Mouse (Mus musculus): ENCODE measurements at regions not wholly inside any gene's neighbourhood (a gene's known extent, or its start where the extent isn't known, plus 50 kb on each side); places are given as distances from the start of the nearest gene placed in this dataset.

GRCm38 (mm10) chr4:142353526-142353925 lies 114.3 kb upstream of the Kazn start:
- DNase-seq = no peak

- DNase-seq = no peak
Observed at GRCm38 (mm10) chr4:142351831-142352230, 112.6 kb upstream of the Kazn start.

- DNase-seq = no peak
Observed at GRCm38 (mm10) chr4:142350986-142351385, 111.8 kb upstream of the Kazn start.

GRCm38 (mm10) chr4:142348910-142349309 lies 109.7 kb upstream of the Kazn start:
- no peak for DNase-seq

- DNase-seq = no peak
Observed at GRCm38 (mm10) chr4:142342482-142343206, 103.4 kb upstream of the Kazn start.

GRCm38 (mm10) chr4:142341305-142341704 lies 102.1 kb upstream of the Kazn start:
- DNase-seq = peak; percentile 26

GRCm38 (mm10) chr4:142340057-142340456 lies 100.9 kb upstream of the Kazn start:
- no peak for DNase-seq

GRCm38 (mm10) chr4:142337701-142338100 lies 98.5 kb upstream of the Kazn start:
- peak; percentile 25 for DNase-seq

- peak; percentile 36 for DNase-seq
Observed at GRCm38 (mm10) chr4:142336943-142337342, 97.7 kb upstream of the Kazn start.

GRCm38 (mm10) chr4:142334084-142334483 lies 94.9 kb upstream of the Kazn start:
- no peak for DNase-seq

- no peak for DNase-seq
Observed at GRCm38 (mm10) chr4:142330599-142330998, 91.4 kb upstream of the Kazn start.

- DNase-seq = no peak
Observed at GRCm38 (mm10) chr4:142329600-142329999, 90.4 kb upstream of the Kazn start.

GRCm38 (mm10) chr4:142326511-142326910 lies 87.3 kb upstream of the Kazn start:
- DNase-seq = no peak

GRCm38 (mm10) chr4:142321209-142321863 lies 82.1 kb upstream of the Kazn start:
- DNase-seq = no peak

GRCm38 (mm10) chr4:142310282-142310681 lies 71.1 kb upstream of the Kazn start:
- DNase-seq = no peak

GRCm38 (mm10) chr4:142308271-142308670 lies 69.1 kb upstream of the Kazn start:
- no peak for DNase-seq

- DNase-seq = no peak
Observed at GRCm38 (mm10) chr4:142307321-142307720, 68.1 kb upstream of the Kazn start.

- no peak for DNase-seq
Observed at GRCm38 (mm10) chr4:142306076-142306475, 66.9 kb upstream of the Kazn start.

- peak; percentile 28 for DNase-seq
Observed at GRCm38 (mm10) chr4:142303374-142304020, 64.3 kb upstream of the Kazn start.

GRCm38 (mm10) chr4:142302724-142303120 lies 63.5 kb upstream of the Kazn start:
- no peak for DNase-seq

- DNase-seq = peak; percentile 42
Observed at GRCm38 (mm10) chr4:142302041-142302723, 63.0 kb upstream of the Kazn start.

- DNase-seq = no peak
Observed at GRCm38 (mm10) chr4:142298770-142299337, 59.7 kb upstream of the Kazn start.

GRCm38 (mm10) chr4:142292760-142293159 lies 53.6 kb upstream of the Kazn start:
- DNase-seq = no peak
